Mouse (Mus musculus): Measurements from ENCODE around the gene Padi6. TPM values are rescaled to one million over a fixed set of nuclear protein-coding genes. Genes with fewer than 3 reads are reported as not detected.

Padi6 gene
- polyA plus RNA-seq (2021), result not detected

- DNase-seq (ENCODE audit: low read depth, low spot score) (no peak), ATAC-seq (no peak)
- CTCF ChIA-PET, result no interaction called here
- peaks cover 13% of the 10 kb centered on the region for H3K27me3 ChIP-seq
- POLR2A ChIA-PET, result no interaction called here
- in situ Hi-C loops (cut with MboI; ENCODE audit: low pct_unique_long_range_greater_than_20kb), result no loop called here
- no peak for TF ChIP-seq CTCF (IDR thresholded peaks at IDR 0.05)
Observed at GRCm38 (mm10) chr4:140742543-140742942, at the start of gene Padi6. TSS of gene Padi6 (minus strand) at chr4:140742643.

- DNase-seq (ENCODE audit: low read depth, low spot score) (no peak), ATAC-seq (no peak)
- no peaks in the 10 kb centered on the region for H3K27me3 ChIP-seq
- in situ Hi-C loops (cut with MboI; ENCODE audit: low pct_unique_long_range_greater_than_20kb), result loop anchor here (10.0 kb wide), 1 partner anchor 94 kb away; no protein-coding TSS in a partner anchor
- POLR2A ChIA-PET, result no interaction called here
- no peak for TF ChIP-seq CTCF (IDR thresholded peaks at IDR 0.05)
- CTCF ChIA-PET, result interaction anchor here (1.2 to 1.4 kb wide), 2 partner anchors 15 to 91 kb away, joined by 3 read pairs; no protein-coding TSS in a partner anchor
Observed at GRCm38 (mm10) chr4:140791071-140791470, 48.6 kb upstream of the Padi6 start.

- no peak for TF ChIP-seq CTCF (IDR thresholded peaks at IDR 0.05)
- no peak for DNase-seq (ENCODE audit: low read depth, low spot score)
- ChIA-PET CTCF (interaction anchor here (1.2 kb wide), 1 partner anchor 93 kb away, joined by 3 read pairs; no protein-coding TSS in a partner anchor), POLR2A (no interaction called here)
- no peaks in the 10 kb centered on the region for H3K27me3 ChIP-seq
- ATAC-seq, result no peak
- in situ Hi-C loops (cut with MboI; ENCODE audit: low pct_unique_long_range_greater_than_20kb), result loop anchor here (5.0 to 10.0 kb wide), 3 partner anchors 95 to 167 kb away; partner anchors contain the start of gene Padi2
Observed at GRCm38 (mm10) chr4:140789983-140790382, 47.5 kb upstream of the Padi6 start.

- no peaks in the 10 kb centered on the region for H3K27me3 ChIP-seq
- CTCF ChIA-PET, result interaction anchor here (1.0 kb wide), 1 partner anchor 115 kb away, joined by 3 read pairs; no protein-coding TSS in a partner anchor
- in situ Hi-C loops (cut with MboI; ENCODE audit: low pct_unique_long_range_greater_than_20kb), result loop anchor here (5.0 kb wide), 2 partner anchors 118 to 168 kb away; partner anchors contain the start of gene Padi2
- DNase-seq (ENCODE audit: low read depth, low spot score), result no peak
- TF ChIP-seq CTCF (IDR thresholded peaks at IDR 0.05), result no peak
- ATAC-seq, result no peak
- POLR2A ChIA-PET, result no interaction called here
Observed at GRCm38 (mm10) chr4:140788983-140789382, 46.5 kb upstream of the Padi6 start.

GRCm38 (mm10) chr4:140788264-140788663, 45.8 kb upstream of the Padi6 start:
- in situ Hi-C loops (cut with MboI; ENCODE audit: low pct_unique_long_range_greater_than_20kb), result loop anchor here (5.0 kb wide), 2 partner anchors 119 to 169 kb away; partner anchors contain the start of gene Padi2
- ChIA-PET CTCF (interaction anchor here (0.7 to 1.4 kb wide), 3 partner anchors 17 to 116 kb away, joined by 3 to 8 read pairs (median 3); no protein-coding TSS in a partner anchor), POLR2A (no interaction called here)
- H3K27me3 ChIP-seq, result no peaks in the 10 kb centered on the region
- TF ChIP-seq CTCF (IDR thresholded peaks at IDR 0.05), result no peak
- DNase-seq (ENCODE audit: low read depth, low spot score) (no peak), ATAC-seq (no peak)

GRCm38 (mm10) chr4:140787414-140787813, 45.0 kb upstream of the Padi6 start:
- ChIA-PET CTCF (interaction anchor here (0.7 to 1.5 kb wide), 3 partner anchors 14 to 25 kb away, joined by 3 to 8 read pairs (median 3); no protein-coding TSS in a partner anchor), POLR2A (no interaction called here)
- no peak for DNase-seq (ENCODE audit: low read depth, low spot score)
- in situ Hi-C loops (cut with MboI; ENCODE audit: low pct_unique_long_range_greater_than_20kb), result loop anchor here (5.0 kb wide), 2 partner anchors 120 to 170 kb away; partner anchors contain the start of gene Padi2
- no peak for TF ChIP-seq CTCF (IDR thresholded peaks at IDR 0.05)
- H3K27me3 ChIP-seq, result no peaks in the 10 kb centered on the region
- ATAC-seq, result no peak

GRCm38 (mm10) chr4:140785217-140785616, 42.8 kb upstream of the Padi6 start:
- ChIA-PET CTCF (no interaction called here), POLR2A (no interaction called here)
- H3K27me3 ChIP-seq, result no peaks in the 10 kb centered on the region
- in situ Hi-C loops (cut with MboI; ENCODE audit: low pct_unique_long_range_greater_than_20kb), result loop anchor here (5.0 kb wide), 2 partner anchors 122 to 172 kb away; partner anchors contain the start of gene Padi2
- no peak for TF ChIP-seq CTCF (IDR thresholded peaks at IDR 0.05)
- no peak for ATAC-seq
- DNase-seq (ENCODE audit: low read depth, low spot score), result no peak

- no peak for DNase-seq (ENCODE audit: low read depth, low spot score)
- no peak for TF ChIP-seq CTCF (IDR thresholded peaks at IDR 0.05)
- in situ Hi-C loops (cut with MboI; ENCODE audit: low pct_unique_long_range_greater_than_20kb), result no loop called here
- POLR2A ChIA-PET, result no interaction called here
- H3K27me3 ChIP-seq, result no peaks in the 10 kb centered on the region
- CTCF ChIA-PET, result no interaction called here
- ATAC-seq, result no peak
Observed at GRCm38 (mm10) chr4:140784292-140784945, 42.0 kb upstream of the Padi6 start.

- POLR2A ChIA-PET, result no interaction called here
- CTCF ChIA-PET, result no interaction called here
- no peaks in the 10 kb centered on the region for H3K27me3 ChIP-seq
- DNase-seq (ENCODE audit: low read depth, low spot score) (no peak), ATAC-seq (no peak)
- in situ Hi-C loops (cut with MboI; ENCODE audit: low pct_unique_long_range_greater_than_20kb), result no loop called here
- TF ChIP-seq CTCF (IDR thresholded peaks at IDR 0.05), result no peak
Observed at GRCm38 (mm10) chr4:140782821-140783220, 40.4 kb upstream of the Padi6 start.

- POLR2A ChIA-PET, result no interaction called here
- ATAC-seq (no peak), DNase-seq (ENCODE audit: low read depth, low spot score) (no peak)
- CTCF ChIA-PET, result no interaction called here
- no peaks in the 10 kb centered on the region for H3K27me3 ChIP-seq
- in situ Hi-C loops (cut with MboI; ENCODE audit: low pct_unique_long_range_greater_than_20kb), result no loop called here
- no peak for TF ChIP-seq CTCF (IDR thresholded peaks at IDR 0.05)
Observed at GRCm38 (mm10) chr4:140780507-140780906, 38.1 kb upstream of the Padi6 start.

- ChIA-PET POLR2A (no interaction called here), CTCF (no interaction called here)
- ATAC-seq, result no peak
- no peak for TF ChIP-seq CTCF (IDR thresholded peaks at IDR 0.05)
- DNase-seq (ENCODE audit: low read depth, low spot score), result no peak
- no peaks in the 10 kb centered on the region for H3K27me3 ChIP-seq
- in situ Hi-C loops (cut with MboI; ENCODE audit: low pct_unique_long_range_greater_than_20kb), result no loop called here
Observed at GRCm38 (mm10) chr4:140779803-140780397, 37.5 kb upstream of the Padi6 start.
